ENCODE assay signal across 9 mouse cellular contexts in the genomic region with DNA sequence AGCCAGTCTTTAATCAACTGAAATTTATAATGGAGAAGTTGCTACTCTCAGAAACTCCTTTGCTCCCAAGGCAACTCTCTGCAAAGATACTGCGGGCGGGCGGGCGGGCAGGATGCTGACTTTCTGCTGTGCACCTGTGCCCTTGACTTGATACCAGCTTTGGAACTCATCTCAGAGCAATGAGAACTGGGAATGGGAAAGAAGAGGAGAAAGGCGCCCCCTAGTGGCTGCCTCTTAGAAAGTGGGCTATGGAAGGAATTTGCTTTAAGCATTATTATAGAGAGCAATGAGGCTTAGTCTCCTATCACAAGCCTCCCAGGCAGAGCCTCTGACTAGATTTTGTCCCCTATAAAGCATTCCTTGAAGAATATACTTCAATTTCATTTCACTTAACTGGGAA. TPM values are rescaled to one million over a fixed set of nuclear protein-coding genes. Genes with fewer than 3 reads are reported as not detected.
DNase-seq lines count a peak whose midpoint lies in the region; ATAC-seq and TF ChIP-seq lines count a peak whose summit lies in the region.
"Had no signal": no experiment of that assay in that cellular context is flagged by ENCODE, and none has a peak within 500 bp of the region (broad histone marks: within the 10 kb centered on the region; RNA-seq: fewer than 3 reads in every experiment).

No protein-coding gene starts in this region.

- 66% methylated on average over 5 of the region's 5 CpGs for WGBS in kidney, adult 2 months
- 45% methylated on average over 5 of the region's 5 CpGs for WGBS in neural tube, embryonic 11.5 days

- ATAC-seq in G1E (ENCODE audit: extremely low read depth, insufficient number of reproducible peaks, low FRiP score, poor library complexity, severe bottlenecking), result no peak
- no peak for ATAC-seq in neural tube, embryonic 11.5 days (ENCODE audit: insufficient read depth, low FRiP score, low TSS enrichment)
- no peak for ATAC-seq in megakaryocyte, adult 5-6 weeks (ENCODE audit: poor library complexity, severe bottlenecking)

- no peak for TF ChIP-seq POLR2A in kidney, adult 2 months (IDR thresholded peaks at IDR 0.05; ENCODE audit: low read depth, low read length)

- H3K4me3 ChIP-seq in kidney, adult 2 months (ENCODE audit: insufficient read depth, low read depth, low read length), result no peak overlapping the region
- H3K4me3 ChIP-seq in G1E (ENCODE audit: low read depth, low read length), result no peak overlapping the region
- H3K4me3 ChIP-seq in neural tube, embryonic 11.5 days (ENCODE audit: low read depth, low read length), result no peak overlapping the region
- H3K4me3 ChIP-seq: lung, embryonic 15.5 days had no signal

- H3K4me2 ChIP-seq in neural tube, embryonic 11.5 days (ENCODE audit: low read depth), result no peak overlapping the region
- H3K4me2 ChIP-seq: lung, embryonic 15.5 days had no signal

- H3K27ac ChIP-seq in kidney, adult 2 months (ENCODE audit: insufficient read depth, low read depth, low read length), result no peak overlapping the region
- no peak overlapping the region for H3K27ac ChIP-seq in neural tube, embryonic 11.5 days (ENCODE audit: low read depth, low read length)
- H3K27ac ChIP-seq: lung, embryonic 15.5 days had no signal

- no peaks in the 10 kb centered on the region for H3K36me3 ChIP-seq in kidney, adult 2 months (ENCODE audit: control insufficient read depth, insufficient read depth, low read length)
- H3K36me3 ChIP-seq in G1E (replicated peaks), result no peaks in the 10 kb centered on the region
- no peaks in the 10 kb centered on the region for H3K36me3 ChIP-seq in neural tube, embryonic 11.5 days (ENCODE audit: control insufficient read depth, insufficient read depth, low read length)
- H3K36me3 ChIP-seq: lung, embryonic 15.5 days had no signal

- no peaks in the 10 kb centered on the region for H3K27me3 ChIP-seq in kidney, adult 2 months (replicated peaks; ENCODE audit: control insufficient read depth, insufficient read depth, low read length)
- H3K27me3 ChIP-seq in G1E (ENCODE audit: insufficient read depth, low read length), result peaks cover 19% of the 10 kb centered on the region
- no peaks in the 10 kb centered on the region for H3K27me3 ChIP-seq in neural tube, embryonic 11.5 days (ENCODE audit: control insufficient read depth, insufficient read depth, low read length)
- H3K27me3 ChIP-seq: lung, embryonic 15.5 days had no signal

- H3K9ac ChIP-seq in neural tube, embryonic 11.5 days (ENCODE audit: low read length), result no peak overlapping the region
- H3K9ac ChIP-seq: lung, embryonic 15.5 days had no signal

- H3K4me1 ChIP-seq in kidney, adult 2 months (ENCODE audit: control insufficient read depth, insufficient read depth, low read length), result no peaks in the 10 kb centered on the region
- peaks cover 9% of the 10 kb centered on the region; the same call in 1 of the 2 replicates for H3K4me1 ChIP-seq in G1E (ENCODE audit: insufficient read depth, low read depth, low read length)
- no peaks in the 10 kb centered on the region for H3K4me1 ChIP-seq in neural tube, embryonic 11.5 days (ENCODE audit: control insufficient read depth, insufficient read depth, low read length)

- TF ChIP-seq CTCF in kidney, adult 2 months (conservative IDR thresholded peaks at IDR 0.05; ENCODE audit: insufficient read depth, insufficient read length, low read depth, low read length), result peak; percentile 38; the same call in 1 of the 2 replicates
- TF ChIP-seq CTCF in G1E (IDR thresholded peaks at IDR 0.05; ENCODE audit: low read depth, low read length), result peak; percentile 31; the same call in 1 of the 2 replicates

- peak; percentile 66 for DNase-seq in kidney, adult 2 months
- DNase-seq in kidney, adult 11 months, result no peak
- DNase-seq in G1E (ENCODE audit: low spot score), result peak; percentile 15
- DNase-seq in c-Kit-negative CD71-positive TER-119-positive erythroid progenitor cells, embryonic 14.5 days (ENCODE audit: low read depth, low spot score), result peak; percentile 33
- DNase-seq in frontal cortex, postnatal 36 days (ENCODE audit: low spot score in 2 of 2), result peak; percentile 43 to 56
- DNase-seq in left cerebral cortex, adult 18-20 months (ENCODE audit: low spot score in 2 of 2), result peak; percentile 65 to 73
- peak; percentile 44 for DNase-seq in neural tube, embryonic 11.5 days (ENCODE audit: low spot score)

- no peaks in the 10 kb centered on the region for H3K9me3 ChIP-seq in G1E (replicated peaks)
- H3K9me3 ChIP-seq in neural tube, embryonic 11.5 days (ENCODE audit: control insufficient read depth, low read length), result no peaks in the 10 kb centered on the region
- H3K9me3 ChIP-seq: lung, embryonic 15.5 days had no signal

RNA-seq across cellular contexts. Expression of gene Osmr, which starts 9.0 kb away (rescaled TPM):
- 5.5 and 6.2 TPM in 2 replicates for polyA plus RNA-seq in kidney, adult 2 months (2012; rRNA removed)
- total RNA-seq in G1E (2014; fragmentation: Nextera tagmentation), result not detected in 2 replicates
- total RNA-seq in G1E (2017), result 0.06 and 0.22 TPM in 2 replicates
- not detected in 2 replicates for polyA plus RNA-seq in G1E (2012)
- total RNA-seq in left cerebral cortex, adult 18-20 months (2021), result 1 to 10 TPM; 2.4 to 3.3 TPM
- 0.57 and 0.65 TPM in 2 replicates for polyA plus RNA-seq in neural tube, embryonic 11.5 days (2014; fragmentation: Nextera tagmentation; extraction: Ambion mirVana)
- 0.02 TPM in 1 of 2 replicates, not detected in the other for total RNA-seq in megakaryocyte, adult 5-6 weeks (2015)
- 0.77 TPM in 1 of 2 replicates, not detected in the other for total RNA-seq in megakaryocyte, adult 5-6 weeks (2017)
